Mouse (Mus musculus): ENCODE measurements around the gene Npnt.

- TF ChIP-seq CTCF (IDR thresholded peaks at IDR 0.05; ENCODE audit: low read depth) = no peak
- no peak for TF ChIP-seq EP300 (optimal IDR thresholded peaks at IDR 0.05)
These were observed 1.7 kb downstream of the Npnt start for GRCm38 (mm10) chr3:132948298-132948795.

All from stomach, postnatal 0 days (tissue).